Mouse (Mus musculus): ENCODE data around the gene Rnaset2a.
"Not testable (repeated sequence)": the region's sequence is repeated elsewhere in the genome, so short reads cannot be mapped to it uniquely, and the experiment has no call there.

The Rnaset2a gene

DNA sequence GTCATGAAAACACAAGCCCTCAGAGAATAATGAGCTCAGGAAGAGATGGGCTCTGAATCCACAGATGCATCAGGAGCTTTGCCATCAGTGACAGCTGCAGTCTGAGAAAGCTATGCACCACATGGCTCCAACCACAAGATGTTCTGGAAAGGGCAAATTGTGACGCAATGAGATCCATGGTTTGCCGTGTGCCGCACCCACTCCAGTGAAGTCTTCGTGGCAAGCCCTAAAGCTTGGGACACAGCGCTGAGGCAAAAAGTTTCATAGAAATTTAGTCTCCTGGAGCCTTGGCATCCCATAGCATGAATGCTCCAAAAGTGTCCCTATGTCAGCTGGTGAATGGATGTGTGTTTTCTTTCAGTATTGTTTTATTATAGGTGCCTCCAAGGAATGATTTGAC, 9.8 kb downstream of the Rnaset2a start:
- DNase-seq (ENCODE audit: low read depth, low spot score), result not testable (repeated sequence)

DNA sequence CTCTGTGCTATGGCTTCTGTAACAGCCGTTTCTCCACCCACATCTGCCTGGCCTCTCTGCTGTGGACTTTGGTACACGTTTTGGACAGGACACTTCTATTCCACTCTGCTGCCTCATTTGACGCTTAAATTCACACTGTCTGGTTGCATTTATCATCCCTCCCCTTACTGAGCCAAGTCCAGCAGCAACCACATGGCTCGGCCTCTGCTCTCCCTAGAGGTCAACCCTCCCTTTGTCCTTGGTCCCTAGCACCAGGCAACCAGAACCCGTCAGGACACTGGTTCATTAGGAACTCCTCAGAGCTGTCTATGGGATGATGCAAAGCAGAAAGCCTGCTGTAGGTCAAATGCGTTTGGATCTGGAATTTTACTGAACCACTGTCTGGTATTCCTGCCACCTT, 17.0 kb downstream of the Rnaset2a start:
- not testable (repeated sequence) for DNase-seq (ENCODE audit: low read depth, low spot score)

GRCm38 (mm10) chr17:8129578-8129977, 18.3 kb downstream of the Rnaset2a start:
- not testable (repeated sequence) for DNase-seq (ENCODE audit: low read depth, low spot score)

GRCm38 (mm10) chr17:8128326-8128993, 19.4 kb downstream of the Rnaset2a start:
- DNase-seq (ENCODE audit: low read depth, low spot score), result not testable (repeated sequence)

DNA sequence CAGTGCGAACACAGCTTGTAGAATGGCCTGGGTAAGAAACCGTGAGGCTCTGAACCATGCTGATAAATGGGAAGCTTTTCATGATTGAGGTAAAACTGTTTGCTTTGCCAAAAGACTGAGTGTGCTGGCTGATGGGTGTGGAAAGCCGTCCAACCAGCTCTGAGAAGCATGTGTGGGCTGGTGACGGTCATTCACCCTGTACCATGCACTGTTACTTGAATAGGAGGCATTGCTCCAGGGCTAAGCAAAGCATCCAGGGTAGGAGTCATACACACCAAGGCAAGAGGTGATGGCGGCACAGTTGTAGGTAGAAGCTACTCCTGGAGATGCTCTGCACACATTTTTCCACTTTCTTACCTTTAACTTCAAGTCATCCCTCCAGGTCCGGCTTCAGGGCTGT, 23.3 kb downstream of the Rnaset2a start:
- not testable (repeated sequence) for DNase-seq (ENCODE audit: low read depth, low spot score)

- DNase-seq (ENCODE audit: low read depth, low spot score), result not testable (repeated sequence)
Measured at GRCm38 (mm10) chr17:8122974-8123373, 24.9 kb downstream of the Rnaset2a start.

GRCm38 (mm10) chr17:8116928-8117327, 31.0 kb downstream of the Rnaset2a start:
- DNase-seq (ENCODE audit: low read depth, low spot score), result not testable (repeated sequence)

DNA sequence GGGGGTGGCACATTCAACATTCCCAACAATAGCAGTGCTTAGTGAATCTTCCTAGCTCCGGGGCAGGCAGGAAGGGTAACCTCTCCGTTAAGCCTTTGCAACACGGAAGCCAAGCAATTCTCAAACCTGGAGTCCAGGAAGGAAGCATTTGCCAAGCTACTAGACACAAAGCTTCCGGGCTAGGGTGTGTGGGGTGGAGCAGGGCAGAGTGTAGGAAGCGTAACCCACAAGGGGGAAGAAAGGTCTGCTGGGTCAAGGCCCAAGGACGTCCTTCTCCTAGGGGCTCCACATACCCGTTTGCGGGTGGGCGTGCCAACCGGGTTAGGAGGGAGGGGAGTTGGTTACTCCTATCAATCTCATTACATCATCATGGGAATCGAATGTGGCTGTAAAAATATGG, 31.5 kb downstream of the Rnaset2a start:
- not testable (repeated sequence) for DNase-seq (ENCODE audit: low read depth, low spot score)

DNA sequence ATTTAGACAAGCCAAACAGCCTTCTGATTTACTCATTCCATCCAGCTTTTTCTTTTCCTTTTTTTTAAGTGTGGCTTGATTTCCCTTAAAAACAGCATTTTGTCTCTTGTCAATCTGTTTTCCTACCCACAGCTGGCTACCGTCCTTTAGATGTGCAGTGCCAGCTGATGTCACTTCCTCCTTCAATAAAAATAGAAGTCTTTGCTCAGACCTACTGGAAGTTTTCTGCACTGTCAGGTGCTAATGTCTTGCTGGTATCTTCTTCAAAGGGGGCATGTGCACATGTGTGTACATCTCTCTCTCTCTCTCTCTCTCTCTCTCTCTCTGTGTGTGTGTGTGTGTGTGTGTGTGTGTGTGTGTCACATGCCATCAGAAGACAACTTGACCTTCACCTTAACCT, 35.7 kb downstream of the Rnaset2a start:
- DNase-seq (ENCODE audit: low read depth, low spot score), result not testable (repeated sequence)

DNA sequence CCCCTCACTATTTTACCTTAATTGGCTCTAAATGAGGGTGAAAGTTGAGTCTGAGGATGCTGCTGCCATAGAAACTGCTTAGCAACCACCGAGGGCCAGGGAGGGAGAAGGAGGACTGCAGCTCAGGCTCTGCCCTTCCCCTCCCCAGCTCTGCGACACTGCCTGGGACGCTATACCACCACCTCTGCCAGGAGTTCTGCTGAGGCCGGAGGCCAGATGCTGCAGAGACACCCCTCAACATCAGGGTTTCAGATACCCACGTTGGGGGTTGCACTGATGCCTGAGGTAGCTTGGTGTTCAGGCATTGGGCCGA, 46.6 kb downstream of the Rnaset2a start:
- not testable (repeated sequence) for DNase-seq (ENCODE audit: low read depth, low spot score)

GRCm38 (mm10) chr17:8100405-8101296, 47.2 kb downstream of the Rnaset2a start:
- not testable (repeated sequence) for DNase-seq (ENCODE audit: low read depth, low spot score)

GRCm38 (mm10) chr17:8096199-8096598, 51.7 kb downstream of the Rnaset2a start:
- not testable (repeated sequence) for DNase-seq (ENCODE audit: low read depth, low spot score)

DNA sequence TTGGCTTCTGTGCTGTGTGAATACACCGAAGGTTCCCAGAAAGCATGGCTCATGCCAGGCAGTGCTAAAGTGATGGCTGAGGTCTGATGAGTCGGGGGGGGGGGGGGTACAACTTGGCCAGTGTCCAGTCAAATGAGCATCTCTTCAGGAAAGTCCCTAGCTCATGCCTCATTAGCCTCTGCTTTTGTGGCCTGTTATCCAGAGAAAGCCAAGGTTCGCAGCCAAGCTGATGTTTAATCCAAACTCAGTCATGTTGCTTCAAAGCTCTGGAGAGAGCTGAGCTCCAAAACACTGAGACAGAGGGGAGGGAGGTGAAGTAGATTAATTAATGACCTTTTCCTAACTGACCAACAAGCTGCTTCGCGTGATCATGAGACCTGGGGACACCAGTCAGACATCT, 52.2 kb downstream of the Rnaset2a start:
- DNase-seq (ENCODE audit: low read depth, low spot score), result not testable (repeated sequence)

DNA sequence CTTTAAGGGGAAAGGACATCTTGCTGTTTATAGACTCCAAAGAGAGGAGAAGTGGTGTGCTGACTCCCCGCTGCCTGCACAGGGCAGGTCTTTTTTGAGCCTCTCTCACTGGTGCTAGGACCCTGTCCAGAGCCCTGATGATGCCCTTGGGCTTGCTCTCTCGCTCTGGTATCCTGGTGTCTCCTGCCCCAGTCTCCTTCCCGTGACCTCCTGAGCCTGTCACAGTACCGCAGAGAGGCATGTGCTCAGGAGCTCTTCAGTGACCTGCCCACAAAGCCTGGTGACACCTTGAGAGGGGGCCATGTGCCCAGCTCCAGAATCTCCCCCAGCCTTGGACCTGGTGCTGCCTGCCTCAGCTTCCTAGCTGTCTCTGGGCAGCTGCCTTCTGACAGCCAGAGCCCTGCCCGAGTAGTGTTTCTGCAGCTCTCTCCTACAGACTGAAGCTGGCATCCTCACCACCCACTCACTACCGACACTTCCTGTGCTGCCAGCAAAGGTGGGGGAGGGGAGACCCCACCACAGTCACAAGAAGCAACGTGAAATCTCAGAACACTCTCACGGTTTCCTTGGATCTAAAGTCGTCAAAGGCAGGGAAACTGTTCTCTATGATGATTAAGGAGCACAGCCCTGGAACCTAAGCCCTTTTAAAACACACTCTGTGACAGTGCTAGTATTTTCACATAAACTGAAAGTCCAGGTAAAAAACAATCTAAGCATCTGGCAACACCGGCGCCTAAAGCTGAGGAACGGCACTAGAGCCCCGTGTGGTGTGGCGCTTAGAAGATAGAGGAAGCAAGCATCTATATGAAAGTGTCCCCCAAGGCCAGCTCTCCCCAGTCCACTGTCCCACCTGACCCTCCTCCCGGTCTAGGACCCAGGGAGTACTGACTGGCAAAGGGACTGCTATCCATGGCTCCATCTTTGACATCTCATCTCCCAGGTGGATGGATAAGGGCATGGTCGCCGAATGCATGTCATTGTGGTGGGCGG, 55.1 kb downstream of the Rnaset2a start:
- not testable (repeated sequence) for DNase-seq (ENCODE audit: low read depth, low spot score)

DNA sequence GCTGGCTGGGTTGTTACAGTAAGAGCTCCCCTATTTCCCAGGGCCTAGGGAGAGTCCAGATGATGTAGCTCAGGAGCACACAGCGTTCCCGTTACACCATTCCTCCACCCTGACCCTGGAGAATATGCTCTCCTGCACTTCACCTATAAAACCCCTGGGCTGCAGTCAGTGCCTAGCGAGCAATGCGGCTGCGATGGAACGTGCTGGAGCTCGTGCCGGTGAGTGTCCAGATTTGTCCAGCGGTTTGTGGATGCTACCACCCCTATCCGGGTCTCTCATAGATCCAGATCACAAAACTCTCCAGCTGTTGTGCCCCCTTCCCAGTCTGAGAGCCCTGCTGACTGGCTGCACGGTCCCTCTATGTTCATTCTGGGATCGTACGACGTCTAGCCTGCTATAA, 56.6 kb downstream of the Rnaset2a start:
- not testable (repeated sequence) for DNase-seq (ENCODE audit: low read depth, low spot score)

GRCm38 (mm10) chr17:8069847-8070246, 78.0 kb downstream of the Rnaset2a start:
- DNase-seq (ENCODE audit: low read depth, low spot score), result not testable (repeated sequence)

All from embryo, embryonic 11.5 days (tissue).